Comparison of ENCODE assay signal across 8 mouse cellular contexts in genomic region chr16:21339061-21339459, GRCm38 (mm10).
DNase-seq lines count a peak whose midpoint lies in the region; ATAC-seq lines count a peak whose summit lies in the region.

No protein-coding gene starts in this region.

- no peaks in the 10 kb centered on the region for H3K9me3 ChIP-seq in embryonic facial prominence, embryonic 15.5 days (replicated peaks)
- H3K9me3 ChIP-seq in hindbrain, embryonic 14.5 days (ENCODE audit: control insufficient read depth, low read length), result no peaks in the 10 kb centered on the region

- no peaks in the 10 kb centered on the region for H3K36me3 ChIP-seq in embryonic facial prominence, embryonic 15.5 days
- no peaks in the 10 kb centered on the region for H3K36me3 ChIP-seq in hindbrain, embryonic 14.5 days (replicated peaks; ENCODE audit: control insufficient read depth, insufficient read depth)

- peak overlapping the region; percentile 96 for H3K27ac ChIP-seq in embryonic facial prominence, embryonic 15.5 days (replicated peaks)
- H3K27ac ChIP-seq in hindbrain, embryonic 14.5 days, result peak overlapping the region; percentile 83

- H3K4me1 ChIP-seq in embryonic facial prominence, embryonic 15.5 days, result peaks cover 42% of the 10 kb centered on the region
- peaks cover 21% of the 10 kb centered on the region for H3K4me1 ChIP-seq in hindbrain, embryonic 14.5 days (replicated peaks; ENCODE audit: control insufficient read depth, insufficient read depth, low read length)

- ATAC-seq in embryonic facial prominence, embryonic 15.5 days (ENCODE audit: insufficient number of reproducible peaks, low FRiP score, low TSS enrichment, low read depth), result peak; percentile 22; the same call in 1 of the 2 replicates
- peak; percentile 39 for ATAC-seq in hindbrain, embryonic 14.5 days (ENCODE audit: low FRiP score)
- ATAC-seq in megakaryocyte progenitor cell, adult 5-6 weeks (replicated peaks; ENCODE audit: poor library complexity), result peak; percentile 50; the same call in 1 of the 2 replicates

- H3K27me3 ChIP-seq in embryonic facial prominence, embryonic 15.5 days, result no peaks in the 10 kb centered on the region
- H3K27me3 ChIP-seq in hindbrain, embryonic 14.5 days (ENCODE audit: control insufficient read depth, insufficient read depth, low read length), result no peaks in the 10 kb centered on the region

- H3K4me2 ChIP-seq in embryonic facial prominence, embryonic 15.5 days (replicated peaks), result peak overlapping the region; percentile 6; the same call in 1 of the 2 replicates
- no peak overlapping the region for H3K4me2 ChIP-seq in hindbrain, embryonic 14.5 days (replicated peaks)

- intact Hi-C loops in gastrocnemius, postnatal 14 days (cut with DNase I; ENCODE audit: low total_unique reads), result loop anchor here (5.0 kb wide), 1 partner anchor 97 kb away; no protein-coding TSS in a partner anchor

- DNase-seq in gastrocnemius, postnatal 10 days, result peak; percentile 21
- no peak for DNase-seq in gastrocnemius, postnatal 14 days
- peak; percentile 45 for DNase-seq in hindbrain, embryonic 14.5 days (ENCODE audit: low spot score)
- no peak for DNase-seq in spleen, postnatal 14 days (ENCODE audit: low spot score in 2 of 2)
- no peak for DNase-seq in retina, embryonic 14.5 days (ENCODE audit: low spot score)
- DNase-seq in embryo, embryonic 11 days, result no peak

- no peak overlapping the region for H3K4me3 ChIP-seq in embryonic facial prominence, embryonic 15.5 days (replicated peaks)
- H3K4me3 ChIP-seq in hindbrain, embryonic 14.5 days (replicated peaks; ENCODE audit: low read length), result no peak overlapping the region

- 35% methylated on average over 6 of the region's 6 CpGs for WGBS in embryonic facial prominence, embryonic 15.5 days
- WGBS in hindbrain, embryonic 14.5 days, result 53% methylated on average over 6 of the region's 6 CpGs

- no peak overlapping the region for H3K9ac ChIP-seq in embryonic facial prominence, embryonic 15.5 days
- H3K9ac ChIP-seq in hindbrain, embryonic 14.5 days, result peak overlapping the region; percentile 21; the same call in 1 of the 2 replicates

Comparison
In these comparisons a context has a peak if more than half of its experiments do, and no peak if none do; other contexts are left out.
1. DNase-seq: peak in gastrocnemius, postnatal 10 days (single experiment) and hindbrain, embryonic 14.5 days (single experiment); none in gastrocnemius, postnatal 14 days (single experiment), spleen, postnatal 14 days (0 of 2), retina, embryonic 14.5 days (single experiment) and embryo, embryonic 11 days (single experiment).
2. Peak in every context shown above with its lines, with median percentiles within 50 percentile points of each other: ATAC-seq.